Mouse (Mus musculus) limb, embryonic 14.5 days (tissue): Measurements from ENCODE around the gene Gm20517. TPM values are rescaled to one million over a fixed set of nuclear protein-coding genes. Genes with fewer than 3 reads are reported as not detected.

Experiments
- ATAC-seq: fragments of 200-750 bp; cut with Nextera tagmentation; 2 replicates; pipeline ENCODE4 v1.8.0; 2017; ENCODE audit warnings: low read depth, moderate number of reproducible peaks, moderate TSS enrichment; ENCODE audit not compliant: low FRiP score
- DNase-seq: peaks from one replicate; pipeline ENCODE4 v3.0.0-alpha.2; 2015; ENCODE audit warnings: low spot score
- H3K27ac ChIP-seq: fragments of 300-500 bp; sonication (generic); replicated peaks from 2 replicates; pipeline ENCODE4 v1.5.1; 2014; ENCODE audit warnings: low read depth, mild to moderate bottlenecking, low read length, moderate library complexity, mixed read lengths
- H3K27me3 ChIP-seq: fragments of 300-500 bp; sonication (generic); 2 replicates; pipeline ENCODE4 v1.6.1; 2014; ENCODE audit warnings: low read length, mixed read lengths; ENCODE audit not compliant: control insufficient read depth, insufficient read depth
- H3K36me3 ChIP-seq: fragments of 300-500 bp; sonication (generic); 2 replicates; pipeline ENCODE4 v1.6.1; 2014; ENCODE audit warnings: mild to moderate bottlenecking, low read length, moderate library complexity, mixed read lengths; ENCODE audit not compliant: control insufficient read depth, insufficient read depth
- H3K4me1 ChIP-seq: fragments of 300-500 bp; sonication (generic); 2 replicates; pipeline ENCODE4 v1.6.1; 2014; ENCODE audit warnings: antibody characterized with exemption, low read length, mixed read lengths; ENCODE audit not compliant: control insufficient read depth, insufficient read depth
- H3K4me2 ChIP-seq: fragments of 300-500 bp; sonication (generic); replicated peaks from 2 replicates; pipeline ENCODE4 v1.6.1; 2014; ENCODE audit warnings: low read depth, mild to moderate bottlenecking, low read length, moderate library complexity; ENCODE audit not compliant: severe bottlenecking
- H3K4me3 ChIP-seq: fragments of 300-500 bp; sonication (generic); replicated peaks from 2 replicates; pipeline ENCODE4 v1.5.1; 2014; ENCODE audit warnings: low read length
- H3K9ac ChIP-seq: fragments of 300-500 bp; sonication (generic); 2 replicates; pipeline ENCODE4 v1.6.1; 2014; ENCODE audit warnings: mild to moderate bottlenecking, low read depth, low read length, moderate library complexity; ENCODE audit not compliant: severe bottlenecking
- H3K9me3 ChIP-seq: fragments of 300-500 bp; sonication (generic); 2 replicates; pipeline ENCODE4 v1.6.1; 2016; ENCODE audit warnings: low read length; ENCODE audit not compliant: control insufficient read depth
- POLR2A ChIP-seq: fragments of 200-500 bp; IDR thresholded peaks from 2 replicates; pipeline ENCODE4 v1.8.0; 2012; ENCODE audit warnings: inconsistent platforms, mild to moderate bottlenecking, moderate library complexity, borderline replicate concordance; ENCODE audit not compliant: insufficient read depth, insufficient read length; ENCODE audit errors: extremely low read depth
- WGBS: fragments of 180-500 bp; shearing (Covaris S2); extraction: QIAGEN DNeasy Blood & Tissue Kit; methylation state at CpG from one replicate; pipeline ENCODE4 v1.1.7; 2014; 5-methylcytosine and 5-hydroxymethylcytosine counted together
- polyA plus RNA-seq, 2 experiments: library from polyadenylated mRNA; depleted of rRNA in 1 of 2; stranded (reverse) in 1 of 2; unstranded in 1 of 2; fragments of >200 nt; fragmentation: Nextera tagmentation in 1 of 2; extraction: Ambion mirVana in 1 of 2; gene quantifications; 2 replicates each; pipeline versions ENCODE4 v1.2.1 to v1.2.3; 2012 to 2014

The Gm20517 gene
- polyA plus RNA-seq, 2 experiments, result 1.3 to 1.4 TPM

DNA sequence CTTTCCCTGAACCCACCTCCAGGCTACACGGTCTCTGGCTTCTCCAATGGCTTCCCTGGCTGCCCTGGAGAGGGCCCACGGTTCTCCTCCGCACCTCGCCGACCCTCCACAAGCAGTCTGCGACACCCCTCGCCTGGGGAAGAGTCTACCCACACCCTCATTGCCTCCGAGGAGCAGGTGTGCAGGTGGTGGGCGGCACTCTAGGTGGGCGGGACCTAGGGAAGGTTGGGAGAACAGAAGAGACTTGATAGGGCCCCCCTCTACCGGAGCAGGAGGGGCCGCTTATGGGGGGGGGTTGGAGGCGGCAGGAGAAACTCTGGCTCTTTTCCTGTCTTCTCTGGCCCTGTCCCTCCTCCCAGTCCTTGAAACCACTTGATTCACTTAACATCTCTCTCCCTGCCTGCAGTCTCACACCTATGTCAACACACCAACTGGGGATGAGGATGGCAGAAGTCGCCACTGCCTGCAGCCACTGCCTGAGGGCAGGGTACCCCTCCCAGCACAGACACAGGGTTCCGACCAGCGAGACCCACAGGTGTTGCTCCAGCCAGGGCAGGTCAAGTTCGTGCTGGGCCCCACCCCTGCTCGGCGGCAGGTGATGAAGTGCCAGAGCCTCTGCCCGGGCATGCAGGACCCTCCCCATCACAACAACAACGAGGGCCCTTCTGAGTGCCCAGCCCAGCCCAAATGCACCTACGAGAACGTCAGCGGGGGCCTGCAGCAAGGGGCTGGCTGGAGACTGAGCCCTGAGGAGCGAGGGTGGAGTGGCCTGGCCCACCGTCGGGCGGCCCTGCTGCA is 91.4 kb downstream of the Gm20517 start:
- no peak for TF ChIP-seq POLR2A
- no peak for ATAC-seq
- H3K27me3 ChIP-seq, result no peaks in the 10 kb centered on the region
- no peak overlapping the region for H3K4me2 ChIP-seq
- WGBS, result 42% methylated on average over 27 of the region's 28 CpGs
- H3K9ac ChIP-seq, result no peak overlapping the region
- no peaks in the 10 kb centered on the region for H3K4me1 ChIP-seq
- no peak for DNase-seq
- H3K4me3 ChIP-seq, result no peak overlapping the region
- H3K9me3 ChIP-seq, result no peaks in the 10 kb centered on the region
- peaks cover 60% of the 10 kb centered on the region for H3K36me3 ChIP-seq
- no peak overlapping the region for H3K27ac ChIP-seq

DNA sequence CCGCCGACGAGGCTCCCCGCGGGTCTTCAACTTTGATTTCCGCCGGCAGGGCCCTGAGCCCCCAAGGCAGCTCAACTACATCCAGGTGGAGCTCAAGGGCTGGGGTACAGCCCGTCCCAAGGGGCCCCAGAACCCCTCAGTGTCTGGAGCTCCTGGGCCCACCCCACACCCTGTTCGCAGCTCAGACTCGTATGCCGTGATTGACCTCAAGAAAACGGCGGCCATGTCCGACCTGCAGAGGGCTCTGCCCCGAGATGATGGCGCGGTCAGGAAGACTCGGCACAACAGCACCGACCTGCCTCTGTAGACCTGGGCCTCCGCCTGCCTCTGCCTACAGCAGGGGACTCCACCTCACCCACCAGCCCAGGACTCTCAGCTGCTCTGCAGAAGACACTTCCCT is 92.2 kb downstream of the Gm20517 start:
- peaks cover 54% of the 10 kb centered on the region for H3K36me3 ChIP-seq
- no peak for TF ChIP-seq POLR2A
- no peaks in the 10 kb centered on the region for H3K27me3 ChIP-seq
- H3K4me1 ChIP-seq, result no peaks in the 10 kb centered on the region
- H3K4me3 ChIP-seq, result no peak overlapping the region
- H3K27ac ChIP-seq, result no peak overlapping the region
- ATAC-seq (no peak), DNase-seq (no peak)
- 36% methylated on average over 20 of the region's 20 CpGs for WGBS
- no peak overlapping the region for H3K9ac ChIP-seq
- no peaks in the 10 kb centered on the region for H3K9me3 ChIP-seq
- H3K4me2 ChIP-seq, result no peak overlapping the region

DNA sequence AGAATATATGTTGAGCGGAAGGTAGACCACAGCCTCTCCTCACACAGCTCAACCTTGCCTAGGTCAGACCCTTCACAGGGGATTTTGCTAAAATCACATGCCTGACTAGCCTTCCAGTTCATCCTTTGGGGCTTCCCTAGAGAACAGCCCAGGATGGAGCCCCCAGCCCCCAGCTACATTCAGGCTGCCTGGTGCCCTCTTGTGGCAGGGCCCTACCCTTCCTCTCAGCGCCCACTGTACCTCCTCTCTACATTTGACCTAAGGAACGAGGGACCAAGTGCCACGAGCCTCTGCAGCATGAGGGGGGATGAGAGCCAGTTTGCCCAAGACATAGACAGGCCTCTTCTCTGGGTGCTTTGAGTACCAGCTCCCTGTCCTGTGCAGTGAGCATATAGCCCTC is 93.3 kb downstream of the Gm20517 start:
- ATAC-seq, result no peak
- Histone ChIP-seq H3K4me2 (no peak overlapping the region), H3K27me3 (no peaks in the 10 kb centered on the region), H3K27ac (no peak overlapping the region), H3K4me1 (no peaks in the 10 kb centered on the region), H3K9ac (no peak overlapping the region), H3K4me3 (no peak overlapping the region), H3K9me3 (no peaks in the 10 kb centered on the region), H3K36me3 (peaks cover 45% of the 10 kb centered on the region)
- no peak for TF ChIP-seq POLR2A
- DNase-seq, result no peak
- 89% methylated on average over 4 of the region's 4 CpGs for WGBS

DNA sequence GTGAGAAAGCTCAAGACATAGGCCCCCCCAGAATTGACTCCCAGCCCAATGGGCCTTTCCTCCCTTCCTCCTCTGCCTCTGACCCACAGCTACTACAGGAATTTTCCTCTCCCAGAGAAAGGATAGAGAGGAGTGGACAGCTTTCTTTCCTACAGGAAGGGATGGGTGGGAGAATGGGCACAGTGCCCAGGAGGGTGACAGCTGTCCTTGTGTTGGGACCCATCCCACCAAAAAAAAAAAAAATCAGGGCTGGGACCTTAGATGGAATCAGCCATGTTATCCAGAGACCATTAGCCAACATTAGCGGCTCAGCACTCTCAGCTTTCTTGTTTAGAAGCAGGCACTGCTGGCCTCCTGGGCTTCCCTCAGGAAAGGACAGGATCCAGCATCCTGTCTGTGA is 94.8 kb downstream of the Gm20517 start:
- Histone ChIP-seq H3K9ac (no peak overlapping the region), H3K9me3 (no peaks in the 10 kb centered on the region), H3K27ac (no peak overlapping the region), H3K4me1 (no peaks in the 10 kb centered on the region), H3K27me3 (no peaks in the 10 kb centered on the region), H3K36me3 (peaks cover 31% of the 10 kb centered on the region), H3K4me2 (no peak overlapping the region), H3K4me3 (no peak overlapping the region)
- DNase-seq, result peak; percentile 8
- TF ChIP-seq POLR2A, result no peak
- ATAC-seq, result no peak
- 79% methylated on average over 1 of the region's 1 CpGs for WGBS

DNA sequence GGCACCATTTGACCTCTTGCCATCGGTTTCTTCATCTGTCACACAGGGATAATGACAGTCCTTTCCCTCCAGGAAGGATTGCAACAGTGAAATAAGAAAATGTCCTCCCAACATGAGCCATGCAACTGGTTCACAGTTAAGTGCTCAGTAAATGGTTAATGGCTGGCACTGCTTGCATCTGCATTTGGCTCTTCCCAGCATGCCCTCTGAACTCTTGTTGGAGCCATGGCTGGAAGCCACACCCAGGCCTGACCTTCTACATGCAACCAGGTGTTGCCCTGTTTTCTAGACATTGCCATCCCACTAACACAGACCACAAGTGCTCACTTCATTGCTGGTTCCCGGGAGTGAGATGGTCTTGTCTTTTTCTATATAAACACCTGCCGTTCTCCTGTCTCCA is 96.6 kb downstream of the Gm20517 start:
- no peak overlapping the region for H3K9ac ChIP-seq
- ATAC-seq, result no peak
- no peak overlapping the region for H3K4me3 ChIP-seq
- H3K36me3 ChIP-seq, result peaks cover 14% of the 10 kb centered on the region
- TF ChIP-seq POLR2A, result no peak
- DNase-seq, result no peak
- H3K27ac ChIP-seq, result no peak overlapping the region
- H3K9me3 ChIP-seq, result no peaks in the 10 kb centered on the region
- WGBS, result 79% methylated on average over 3 of the region's 3 CpGs
- no peak overlapping the region for H3K4me2 ChIP-seq
- H3K27me3 ChIP-seq, result no peaks in the 10 kb centered on the region
- no peaks in the 10 kb centered on the region for H3K4me1 ChIP-seq
